Mouse (Mus musculus) T-helper 2 cell (primary cell): Measurements from ENCODE around the gene Epha1.

ENCODE experiments used
- in situ Hi-C: fragments of 300-600 bp; cut with MboI, MseI; formaldehyde crosslinking; loops from one replicate; pipeline ENCODE4 v1.15.1; 2025; ENCODE audit warnings: high pct_unique_total_duplicates

Gene Epha1

DNA sequence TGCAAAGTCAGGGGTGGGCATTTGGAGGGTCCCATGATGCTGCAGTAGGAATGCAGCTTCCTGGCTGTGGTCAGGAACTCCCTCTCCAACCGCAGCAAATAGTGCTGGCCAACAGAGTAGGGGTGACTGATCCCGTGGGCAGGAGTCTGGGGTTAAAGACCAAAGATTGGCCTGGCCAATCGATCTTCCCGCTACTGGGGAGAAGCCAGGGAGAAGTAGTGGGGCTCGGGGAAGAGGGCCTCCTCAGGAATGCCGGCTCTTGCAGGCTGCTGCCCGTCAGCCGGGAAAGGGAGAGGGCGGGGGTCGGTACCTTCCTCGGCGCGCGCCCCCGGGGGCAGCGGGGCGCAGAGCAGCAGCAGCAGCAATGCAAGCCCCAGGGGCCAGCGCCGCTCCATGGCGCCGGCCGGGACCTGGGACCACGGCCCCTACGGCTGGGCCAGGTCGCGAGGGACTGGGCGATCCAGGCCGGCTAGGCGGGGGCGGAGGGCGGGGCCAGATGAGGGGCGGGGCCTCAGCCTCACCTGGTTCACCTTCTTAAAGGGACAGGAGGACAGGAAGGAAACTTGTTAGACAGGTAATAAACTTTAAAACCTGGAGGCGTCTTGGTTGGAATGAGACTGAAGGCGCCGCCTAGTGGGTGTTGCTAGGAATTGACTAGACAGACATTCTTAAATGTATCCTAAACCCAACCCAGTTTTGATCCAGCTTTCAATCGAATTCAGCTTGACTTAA is at the start of gene Epha1:
Gene Epha1 (minus strand): TSS at position 453 of the 732 bp plus-strand sequence.
- in situ Hi-C loops, result no loop called here

DNA sequence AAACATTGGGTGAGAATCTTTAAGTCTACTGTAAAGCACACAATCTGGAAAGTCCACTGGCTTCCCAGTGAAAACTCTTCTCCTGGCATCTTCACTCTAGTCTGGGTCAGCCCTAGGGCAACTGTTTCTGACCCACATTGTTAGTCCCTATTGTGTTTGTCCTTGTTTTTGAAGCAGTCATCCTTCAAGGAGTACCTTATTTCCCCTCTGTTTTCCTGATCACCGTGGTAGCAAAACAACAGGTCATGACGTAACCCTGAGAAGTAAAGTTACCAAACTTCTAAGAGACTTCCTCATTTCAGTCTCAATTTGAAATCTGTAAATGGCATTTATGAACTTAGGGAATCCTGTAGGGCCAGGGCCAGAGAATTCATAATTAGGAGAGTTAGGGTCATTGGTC is 48.4 kb upstream of the Epha1 start:
- in situ Hi-C loops, result no loop called here

- in situ Hi-C loops, result no loop called here
These were observed 46.4 kb upstream of the Epha1 start for GRCm38 (mm10) chr6:42419443-42419842.

- in situ Hi-C loops, result no loop called here
These were observed 32.1 kb upstream of the Epha1 start, which contains the start of gene Tas2r135 for GRCm38 (mm10) chr6:42405134-42405533. Tas2r135 (plus strand) TSS chr6:42405434.

DNA sequence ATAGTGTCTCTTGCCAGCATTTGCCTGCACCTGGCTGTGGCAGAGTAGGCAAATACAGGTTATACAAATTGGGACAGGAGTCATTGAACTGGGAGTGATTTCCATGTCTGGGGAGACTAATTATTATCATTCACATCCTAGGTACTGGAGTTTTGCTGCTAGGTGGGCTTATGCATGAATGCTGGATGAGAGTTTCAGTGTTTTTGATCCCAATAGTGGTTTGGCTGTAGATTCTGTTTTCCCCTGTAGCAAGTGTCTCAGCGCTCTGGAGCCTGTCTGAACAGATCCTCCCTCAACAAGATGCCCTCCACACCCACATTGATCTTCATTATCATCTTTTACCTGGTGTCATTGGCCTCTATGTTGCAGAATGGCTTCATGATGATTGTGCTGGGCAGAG is 26.9 kb upstream of the Epha1 start, which contains the start of gene Tas2r143:
Gene Tas2r143 (plus strand): TSS at position 301 of the 400 bp plus-strand sequence.
- in situ Hi-C loops, result loop anchor here (25.0 kb wide), 3 partner anchors 838 to 1288 kb away; partner anchors contain the start of gene Tpk1

DNA sequence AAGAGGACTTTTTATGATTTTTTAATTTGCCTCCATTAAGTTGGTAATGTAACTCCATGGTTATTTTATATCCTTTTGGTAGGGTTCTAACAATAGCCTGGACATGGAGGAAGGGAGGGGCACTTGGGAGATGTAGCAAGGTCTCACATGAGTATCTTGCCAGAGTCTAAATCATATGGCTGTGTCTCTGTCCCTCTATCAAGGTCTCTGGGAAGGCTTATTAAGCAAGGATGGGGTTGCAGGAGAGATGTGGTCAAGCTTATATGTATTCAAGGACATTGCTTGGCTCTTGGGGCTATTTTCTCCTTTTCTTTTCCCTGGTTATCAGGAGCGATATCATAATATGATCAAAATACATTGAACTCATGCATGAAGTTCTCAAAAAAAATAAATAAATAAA is 25.9 kb upstream of the Epha1 start:
- in situ Hi-C loops, result loop anchor here (25.0 kb wide), 3 partner anchors 837 to 1287 kb away; partner anchors contain the start of gene Tpk1

DNA sequence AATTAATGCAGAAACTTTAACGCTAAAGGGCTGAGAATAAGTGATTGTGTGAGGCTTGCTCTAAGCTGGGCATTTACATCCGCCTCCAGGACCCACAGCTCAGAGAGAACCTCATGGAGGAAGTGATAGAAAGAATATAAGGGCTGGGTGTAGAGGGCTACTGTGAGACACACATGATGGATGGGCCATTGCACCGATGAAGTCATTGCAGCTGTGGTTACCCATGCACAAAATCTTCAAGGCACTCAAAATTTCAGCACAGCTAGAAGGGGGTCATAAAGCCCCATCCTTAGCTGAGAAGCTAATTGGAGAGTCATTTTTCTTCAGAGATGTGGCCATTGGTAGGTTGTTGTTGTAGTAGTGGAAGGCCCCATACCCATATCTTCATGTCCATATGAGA is 25.2 kb upstream of the Epha1 start:
- in situ Hi-C loops, result loop anchor here (25.0 kb wide), 3 partner anchors 836 to 1286 kb away; partner anchors contain the start of gene Tpk1

- in situ Hi-C loops, result loop anchor here (25.0 kb wide), 3 partner anchors 835 to 1285 kb away; partner anchors contain the start of gene Tpk1
These were observed 24.1 kb upstream of the Epha1 start for GRCm38 (mm10) chr6:42397041-42397657.

- in situ Hi-C loops, result loop anchor here (25.0 kb wide), 3 partner anchors 834 to 1284 kb away; partner anchors contain the start of gene Tpk1
These were observed 23.1 kb upstream of the Epha1 start for GRCm38 (mm10) chr6:42395960-42396809.

DNA sequence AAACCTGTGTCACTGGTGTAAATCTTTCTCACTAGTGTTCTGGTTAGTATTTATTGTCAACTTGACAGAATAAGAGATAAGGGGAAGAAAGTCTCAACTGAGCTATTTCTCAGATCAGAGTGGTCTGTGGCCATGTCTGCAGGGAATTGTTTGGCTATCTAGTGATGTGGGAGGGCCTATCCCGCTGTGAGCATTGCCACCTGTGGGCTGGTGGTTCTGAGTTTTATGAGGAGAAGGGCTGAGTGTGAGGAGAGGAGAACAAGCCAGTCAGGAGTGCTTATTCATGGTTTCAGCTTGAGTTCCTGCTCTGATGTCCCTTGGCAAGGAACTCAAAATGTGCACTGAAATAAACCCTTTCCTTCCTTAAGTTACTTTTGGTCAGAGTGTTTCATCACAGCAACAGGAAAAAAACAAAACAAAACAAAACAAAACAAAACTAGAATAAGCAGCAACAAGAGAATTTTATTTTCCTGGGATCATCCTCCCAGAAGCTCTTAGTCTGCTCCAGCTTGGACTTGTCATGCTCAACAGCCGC is 18.8 kb upstream of the Epha1 start:
- in situ Hi-C loops, result loop anchor here (25.0 kb wide), 3 partner anchors 830 to 1280 kb away; partner anchors contain the start of gene Tpk1

- in situ Hi-C loops, result loop anchor here (25.0 kb wide), 3 partner anchors 823 to 1277 kb away; partner anchors contain the start of gene Tpk1
These were observed 12.6 kb upstream of the Epha1 start for GRCm38 (mm10) chr6:42385635-42386034.

DNA sequence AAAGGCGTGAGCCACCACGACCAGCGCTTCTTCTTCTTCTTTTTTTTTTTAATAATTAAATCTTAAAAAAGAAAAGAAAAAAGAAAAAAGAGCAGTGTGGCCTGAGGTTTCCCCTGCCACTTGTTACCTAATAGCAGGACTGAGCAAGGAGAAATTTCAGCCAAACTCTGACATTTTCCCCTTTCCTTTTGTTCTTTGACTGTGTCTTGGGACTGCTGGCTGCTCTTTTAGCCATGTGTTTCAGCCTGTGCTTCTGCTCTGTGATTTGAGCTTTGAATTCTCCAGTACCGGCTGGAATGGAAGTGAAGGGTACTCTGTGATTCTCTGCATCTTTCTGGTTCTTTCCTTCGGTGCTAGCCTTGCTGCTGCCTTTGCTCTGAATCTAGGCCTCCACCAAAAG is 10.3 kb upstream of the Epha1 start:
- in situ Hi-C loops, result loop anchor here (25.0 kb wide), 3 partner anchors 821 to 1279 kb away; partner anchors contain the start of gene Tpk1

GRCm38 (mm10) chr6:42381916-42382381 is 8.9 kb upstream of the Epha1 start:
- in situ Hi-C loops, result loop anchor here (25.0 kb wide), 3 partner anchors 820 to 1280 kb away; partner anchors contain the start of gene Tpk1

DNA sequence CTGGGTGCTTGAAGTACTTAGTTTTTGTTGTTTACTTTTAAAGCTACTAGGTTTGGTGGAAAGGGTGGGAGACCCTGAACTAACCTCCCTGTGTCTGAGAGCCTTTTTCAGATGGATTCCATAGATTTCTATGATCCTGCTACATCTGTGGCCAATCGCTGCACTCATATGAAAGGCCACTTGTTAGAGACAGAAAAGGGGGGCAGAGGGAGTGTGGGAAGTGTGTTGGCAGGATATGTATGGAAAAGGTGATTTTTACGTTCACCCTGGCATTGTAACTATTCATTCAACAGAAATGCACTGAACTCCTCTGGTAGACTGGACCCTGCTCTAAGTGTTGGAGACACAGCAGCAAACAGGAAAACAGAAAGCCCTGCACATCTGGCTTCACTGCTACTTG is 8.2 kb upstream of the Epha1 start:
- in situ Hi-C loops, result loop anchor here (25.0 kb wide), 3 partner anchors 819 to 1281 kb away; partner anchors contain the start of gene Tpk1

GRCm38 (mm10) chr6:42380416-42381144 is 7.5 kb upstream of the Epha1 start:
- in situ Hi-C loops, result loop anchor here (25.0 kb wide), 3 partner anchors 818 to 1282 kb away; partner anchors contain the start of gene Tpk1

DNA sequence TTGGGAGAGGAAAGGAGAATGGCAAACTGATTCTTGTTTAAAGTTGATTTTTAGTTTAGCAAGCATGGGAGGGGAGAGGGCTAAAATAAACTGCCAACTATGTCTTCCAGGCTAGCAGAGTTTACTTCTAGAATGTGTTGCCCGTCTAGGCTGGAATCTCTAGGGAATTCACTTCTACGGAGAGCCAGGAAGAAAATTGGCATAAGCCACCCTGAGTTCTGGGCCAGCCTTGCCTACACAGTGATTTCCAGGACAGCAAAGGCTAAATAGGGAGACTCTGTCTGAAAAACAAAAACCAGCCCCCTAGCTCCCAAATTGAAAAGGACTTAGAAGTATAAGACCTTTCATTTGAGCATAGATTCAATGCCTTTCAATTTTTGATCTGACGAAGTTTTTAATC is 6.5 kb upstream of the Epha1 start:
- in situ Hi-C loops, result loop anchor here (5.0 to 25.0 kb wide), 4 partner anchors 62 to 1283 kb away; partner anchors contain the start of gene Tpk1

GRCm38 (mm10) chr6:42377280-42377679 is 4.2 kb upstream of the Epha1 start:
- in situ Hi-C loops, result loop anchor here (5.0 to 25.0 kb wide), 4 partner anchors 60 to 1285 kb away; partner anchors contain the start of gene Tpk1

DNA sequence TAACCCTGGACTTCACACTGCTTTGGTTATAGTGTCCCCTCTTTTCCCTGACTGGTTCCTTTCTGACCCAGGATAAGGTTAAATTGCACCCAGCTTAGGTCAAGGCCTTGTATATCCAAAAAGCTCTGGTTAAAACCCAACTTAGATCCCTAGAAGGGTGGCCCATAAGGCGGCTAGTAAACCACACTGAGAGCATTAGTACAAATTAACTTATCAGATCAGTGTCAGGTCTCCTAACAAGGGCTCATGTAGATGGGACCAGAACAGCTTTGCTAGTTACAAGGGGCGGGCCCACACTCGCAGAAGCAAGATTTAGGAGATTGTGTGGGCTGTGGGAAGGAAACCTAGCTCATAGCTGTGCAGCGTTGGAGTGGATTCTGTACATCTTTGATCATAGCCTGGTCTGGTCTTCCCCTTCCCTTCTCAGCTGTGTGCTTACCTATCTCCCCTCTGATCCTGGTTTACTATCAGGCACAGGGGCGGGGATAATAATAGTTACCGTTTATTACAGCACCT is 3.5 kb upstream of the Epha1 start:
- in situ Hi-C loops, result loop anchor here (5.0 to 25.0 kb wide), 4 partner anchors 59 to 1286 kb away; partner anchors contain the start of gene Tpk1

- in situ Hi-C loops, result loop anchor here (5.0 to 25.0 kb wide), 4 partner anchors 59 to 1286 kb away; partner anchors contain the start of gene Tpk1
These were observed 2.9 kb upstream of the Epha1 start for GRCm38 (mm10) chr6:42376016-42376415.
